ENCODE assay signal across 10 mouse cellular contexts in genomic region chr2:101752979-101753378, GRCm38 (mm10).
"Had no signal": no experiment of that assay in that cellular context is flagged by ENCODE, and none has a peak within 500 bp of the region (broad histone marks: within the 10 kb centered on the region; RNA-seq: fewer than 3 reads in every experiment).

No protein-coding gene starts in this region.

- H3K4me2 ChIP-seq: limb, embryonic 13.5 days; liver, embryonic 12.5 days; neural tube, embryonic 12.5 days had no signal

- H3K27me3 ChIP-seq: limb, embryonic 13.5 days; liver, embryonic 12.5 days; neural tube, embryonic 12.5 days had no signal

- H3K9me3 ChIP-seq: limb, embryonic 13.5 days; liver, embryonic 12.5 days; neural tube, embryonic 12.5 days had no signal

- DNase-seq: left cerebral cortex, postnatal 4 days; midbrain, embryonic 14.5 days; thymus, postnatal 14 days had no signal

- H3K4me3 ChIP-seq: layer of hippocampus, adult 2 months; limb, embryonic 13.5 days; liver, embryonic 12.5 days; neural tube, embryonic 12.5 days had no signal

- H3K36me3 ChIP-seq: limb, embryonic 13.5 days; liver, embryonic 12.5 days; neural tube, embryonic 12.5 days had no signal

- ATAC-seq: hindbrain, embryonic 16.5 days; liver, embryonic 12.5 days had no signal

- H3K9ac ChIP-seq: limb, embryonic 13.5 days; liver, embryonic 12.5 days; neural tube, embryonic 12.5 days had no signal

- H3K27ac ChIP-seq: kidney, postnatal 0 days; liver, embryonic 12.5 days; neural tube, embryonic 12.5 days; stomach, postnatal 0 days had no signal
